8 mouse cellular contexts compared by ENCODE assay signal in genomic region chr2:12327216-12327615, GRCm38 (mm10). TPM values are rescaled to one million over a fixed set of nuclear protein-coding genes. Genes with fewer than 3 reads are reported as not detected.
DNase-seq lines count a peak whose midpoint lies in the region; TF ChIP-seq lines count a peak whose summit lies in the region.

No protein-coding gene starts in this region.

- peaks cover 14% of the 10 kb centered on the region for H3K4me1 ChIP-seq in heart, embryonic 10.5 days
- no peaks in the 10 kb centered on the region for H3K4me1 ChIP-seq in kidney, adult 2 months (ENCODE audit: control insufficient read depth, insufficient read depth, low read length)

- no peak for TF ChIP-seq CTCF in kidney, adult 2 months (conservative IDR thresholded peaks at IDR 0.05; ENCODE audit: insufficient read depth, insufficient read length, low read depth, low read length)

- H3K27me3 ChIP-seq in heart, embryonic 10.5 days (ENCODE audit: insufficient read depth, poor library complexity, severe bottlenecking): no peaks in the 10 kb centered on the region
- no peaks in the 10 kb centered on the region for H3K27me3 ChIP-seq in kidney, adult 2 months (replicated peaks; ENCODE audit: control insufficient read depth, insufficient read depth, low read length)

- H3K36me3 ChIP-seq in heart, embryonic 10.5 days: no peaks in the 10 kb centered on the region
- H3K36me3 ChIP-seq in kidney, adult 2 months (ENCODE audit: control insufficient read depth, insufficient read depth, low read length): no peaks in the 10 kb centered on the region

- no peak for TF ChIP-seq POLR2A in kidney, adult 2 months (IDR thresholded peaks at IDR 0.05; ENCODE audit: low read depth, low read length)

- 12% methylated on average over 10 of the region's 10 CpGs for WGBS in heart, embryonic 10.5 days
- WGBS in kidney, adult 2 months: 16% methylated on average over 10 of the region's 10 CpGs

- 0 out of 2 replicates have a peak, but pooled peaks cover 3% of the 10 kb centered on the region for H3K9me3 ChIP-seq in heart, embryonic 10.5 days

- peak overlapping the region; percentile 65; the same call in 1 of the 2 replicates for H3K27ac ChIP-seq in heart, embryonic 10.5 days
- no peak overlapping the region for H3K27ac ChIP-seq in kidney, adult 2 months (ENCODE audit: insufficient read depth, low read depth, low read length)

- peak; percentile 41 to 49 for DNase-seq in cerebellum, postnatal 10 days
- DNase-seq in cerebellum, adult 11 months: no peak
- peak; percentile 60 to 69 for DNase-seq in adrenal gland, postnatal 36 days
- DNase-seq in heart, embryonic 10.5 days (ENCODE audit: low spot score): peak; percentile 91
- peak; percentile 13 for DNase-seq in kidney, adult 2 months
- peak; percentile 46 for DNase-seq in lung, postnatal 14 days
- DNase-seq in spleen, postnatal 36 days (ENCODE audit: low spot score in 2 of 2): peak; percentile 49 to 56
- DNase-seq in Muller cell, postnatal 12 days (ENCODE audit: inconsistent ontology term): no peak

- H3K4me3 ChIP-seq in heart, embryonic 10.5 days: peak overlapping the region; percentile 55
- no peak overlapping the region for H3K4me3 ChIP-seq in kidney, adult 2 months (ENCODE audit: insufficient read depth, low read depth, low read length)

RNA-seq across cellular contexts. Expression of gene Itga8, which starts 25.5 kb away (rescaled TPM):
- total RNA-seq in adrenal gland, postnatal 36 days (2021): 10 to 100 TPM; 20.8 to 24.1 TPM
- 4.4 and 9.3 TPM in 2 replicates for polyA plus RNA-seq in heart, embryonic 10.5 days (2016; fragmentation: Nextera tagmentation; extraction: Ambion mirVana)
- 8.4 and 9.7 TPM in 2 replicates for polyA plus RNA-seq in kidney, adult 2 months (2012; rRNA removed)

Comparison
In these comparisons a context has a peak if more than half of its experiments do, and no peak if none do; other contexts are left out.
1. DNase-seq: peak in cerebellum, postnatal 10 days (2 of 2), adrenal gland, postnatal 36 days (2 of 2), heart, embryonic 10.5 days (single experiment), kidney, adult 2 months (single experiment), lung, postnatal 14 days (single experiment) and spleen, postnatal 36 days (2 of 2); none in cerebellum, adult 11 months (single experiment) and Muller cell, postnatal 12 days (single experiment).